Mouse (Mus musculus): ENCODE measurements at regions not wholly inside any gene's neighbourhood (a gene's known extent, or its start where the extent isn't known, plus 50 kb on each side); places are given as distances from the start of the nearest gene placed in this dataset.

DNA sequence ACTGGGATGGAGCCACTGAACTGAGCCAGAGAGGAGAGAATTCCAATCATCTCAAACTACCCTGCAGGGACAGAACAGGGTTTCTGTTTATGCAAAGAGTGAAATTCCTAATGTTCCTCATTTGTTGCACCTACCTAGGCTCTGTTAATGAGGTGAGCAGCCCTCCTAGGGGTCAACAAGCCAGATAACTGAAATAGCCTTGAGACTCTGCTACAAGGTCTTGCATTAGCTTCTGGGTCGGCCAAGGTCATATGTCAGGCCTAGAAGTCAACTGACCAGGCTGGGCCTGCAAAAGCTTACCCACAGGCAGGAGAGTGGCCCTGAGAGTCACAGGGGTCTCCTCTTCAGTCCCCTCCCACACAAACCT is 491.4 kb downstream of the Prss52 start:
- DNase-seq: no peak

DNA sequence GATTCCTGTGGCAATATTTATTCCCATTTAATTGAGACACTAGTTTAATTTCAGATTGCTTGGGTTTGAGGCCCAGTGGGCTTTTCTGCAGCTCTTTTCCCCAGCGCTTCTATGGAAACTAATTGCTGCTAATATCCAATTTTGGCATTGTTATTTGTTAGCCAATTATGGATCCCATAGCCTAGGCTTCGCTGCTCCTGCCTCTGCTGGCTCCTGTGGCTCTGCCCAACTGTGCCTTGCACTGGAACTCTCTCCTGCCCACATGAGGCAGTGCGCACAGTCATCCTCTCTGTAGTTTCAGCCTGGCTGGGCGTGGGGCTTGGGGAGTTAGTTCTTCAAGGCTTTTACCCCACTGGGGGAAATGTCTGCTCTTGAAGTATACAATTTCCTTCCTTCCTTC is 491.8 kb downstream of the Prss52 start:
- no peak for DNase-seq

DNA sequence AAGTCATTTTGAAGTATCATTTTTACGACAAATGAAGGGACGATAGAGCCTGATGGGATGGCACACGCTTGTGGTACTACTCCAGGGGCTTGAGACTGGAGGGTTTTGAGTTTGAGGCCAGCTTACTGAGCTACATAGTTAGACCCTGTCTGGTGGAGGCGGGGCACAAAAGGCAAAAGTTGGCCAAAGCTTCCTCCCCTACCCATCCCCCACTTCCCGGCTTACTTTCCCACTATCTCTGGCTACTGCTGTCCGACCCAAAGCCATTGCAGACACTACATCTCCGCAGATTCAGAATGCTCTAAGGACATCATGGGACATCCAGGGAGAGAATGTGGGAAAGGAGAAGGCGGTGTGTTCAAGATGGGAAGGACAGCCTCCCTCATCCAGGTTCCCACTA is 493.1 kb downstream of the Prss52 start:
- DNase-seq: no peak

Small RNAs in the stretch of these regions (microRNA-seq; reads per million reads assigned to microRNA genes)
- gene Mir124a-1: 0 reads per million in 2 experiments
- 0 to 0.35 reads per million in 2 experiments for gene Mir3078

All from heart, postnatal 4 days (tissue).